Mouse (Mus musculus): ENCODE data around the gene Ankrd13a. TPM values are rescaled to one million over a fixed set of nuclear protein-coding genes. Genes with fewer than 3 reads are reported as not detected.

Ankrd13a gene
- polyA plus RNA-seq, 1 experiment from 2014 or later: 71.9 TPM

DNA sequence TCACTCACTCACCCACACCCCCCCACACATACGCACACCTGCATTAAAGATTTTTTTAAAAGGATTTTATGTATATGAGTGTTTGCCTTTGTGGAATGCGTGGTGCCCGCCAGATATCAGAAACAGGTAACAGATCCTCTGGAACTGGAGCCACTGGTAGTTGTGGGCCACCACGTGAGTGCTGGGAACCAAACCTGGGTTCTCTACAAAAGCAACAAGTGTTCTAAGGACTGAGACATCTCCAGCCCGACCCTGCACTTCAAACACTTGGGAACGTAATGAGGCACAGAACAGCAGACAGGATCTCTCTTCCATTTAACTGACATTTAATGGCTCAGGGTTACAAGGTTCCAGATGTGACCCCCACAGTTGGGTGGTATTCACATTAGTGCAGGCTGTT, 33.4 kb downstream of the Ankrd13a start:
- Histone ChIP-seq H3K4me3 (ENCODE audit: low read depth, low read length) (no peak overlapping the region), H3K27ac (ENCODE audit: low read depth, low read length) (no peak overlapping the region), H3K9me3 (ENCODE audit: control insufficient read depth, low read length) (no peaks in the 10 kb centered on the region), H3K27me3 (ENCODE audit: control insufficient read depth, insufficient read depth, low read length) (no peaks in the 10 kb centered on the region), H3K36me3 (ENCODE audit: control insufficient read depth, insufficient read depth, low read length) (peaks cover 17% of the 10 kb centered on the region), H3K4me2 (no peak overlapping the region), H3K4me1 (ENCODE audit: control insufficient read depth, insufficient read depth, low read length) (peaks cover 5% of the 10 kb centered on the region; the same call in 1 of the 2 replicates), H3K9ac (ENCODE audit: low read length) (no peak overlapping the region)
- ATAC-seq (ENCODE audit: low FRiP score) (no peak), DNase-seq (ENCODE audit: low spot score, missing footprints) (peak; percentile 69)
- 72% methylated on average over 6 of the region's 6 CpGs for WGBS

DNA sequence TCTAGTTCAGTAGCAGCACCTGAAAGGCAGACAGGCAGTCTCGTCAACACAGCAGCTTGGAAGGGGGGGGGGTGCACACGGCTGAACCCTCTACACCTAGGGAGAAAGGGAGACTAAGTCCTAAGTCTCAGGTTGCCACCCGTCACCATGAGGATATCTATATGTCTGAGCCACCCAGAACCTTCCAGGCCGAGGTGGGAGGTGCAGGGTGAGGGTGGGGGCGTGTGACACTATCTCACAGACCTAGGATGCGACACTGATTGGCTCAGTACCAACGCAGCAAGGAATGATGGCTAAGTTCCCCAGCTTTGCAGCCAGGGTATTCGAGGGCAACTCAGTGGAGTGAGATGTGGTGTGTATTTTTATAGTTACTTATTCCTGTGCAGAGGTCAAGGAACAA, 33.9 kb downstream of the Ankrd13a start:
- Histone ChIP-seq H3K4me2 (no peak overlapping the region), H3K9me3 (ENCODE audit: control insufficient read depth, low read length) (no peaks in the 10 kb centered on the region), H3K4me3 (ENCODE audit: low read depth, low read length) (no peak overlapping the region), H3K9ac (ENCODE audit: low read length) (no peak overlapping the region), H3K4me1 (ENCODE audit: control insufficient read depth, insufficient read depth, low read length) (peaks cover 6% of the 10 kb centered on the region; the same call in 1 of the 2 replicates), H3K27me3 (ENCODE audit: control insufficient read depth, insufficient read depth, low read length) (no peaks in the 10 kb centered on the region), H3K36me3 (ENCODE audit: control insufficient read depth, insufficient read depth, low read length) (peaks cover 14% of the 10 kb centered on the region), H3K27ac (ENCODE audit: low read depth, low read length) (no peak overlapping the region)
- WGBS: 79% methylated on average over 8 of the region's 8 CpGs
- ATAC-seq (ENCODE audit: low FRiP score) (no peak), DNase-seq (ENCODE audit: low spot score, missing footprints) (peak; percentile 78)

DNA sequence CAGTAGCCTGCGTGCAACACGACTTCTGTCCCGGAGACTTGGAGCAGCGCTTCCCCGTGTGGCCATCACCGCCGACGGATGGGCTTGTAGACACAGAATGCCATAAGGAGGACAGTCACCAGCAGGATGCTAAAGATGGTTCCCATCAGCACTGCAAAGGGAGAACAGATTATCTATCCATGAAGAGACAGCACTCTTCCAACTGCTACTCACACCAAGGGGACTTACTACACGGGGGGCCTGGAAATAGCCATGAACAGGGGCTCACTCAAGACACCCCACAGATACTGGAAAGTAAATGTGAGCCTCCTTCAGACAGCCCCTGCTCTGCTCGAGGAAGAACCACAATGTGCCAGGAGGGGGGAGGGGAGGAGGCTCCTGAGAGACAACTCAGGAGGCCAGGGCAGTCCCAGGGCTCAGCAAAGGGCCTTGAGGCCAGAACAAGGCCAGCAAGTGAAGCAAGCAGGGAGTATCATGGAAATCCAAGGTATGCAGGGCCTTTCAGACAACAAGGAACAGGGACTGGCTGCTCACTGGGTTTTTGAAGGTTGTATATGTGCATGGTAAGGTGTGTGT, 34.8 kb downstream of the Ankrd13a start:
- Histone ChIP-seq H3K9me3 (ENCODE audit: control insufficient read depth, low read length) (no peaks in the 10 kb centered on the region), H3K4me1 (ENCODE audit: control insufficient read depth, insufficient read depth, low read length) (peaks cover 6% of the 10 kb centered on the region; the same call in 1 of the 2 replicates), H3K4me2 (no peak overlapping the region), H3K27me3 (ENCODE audit: control insufficient read depth, insufficient read depth, low read length) (no peaks in the 10 kb centered on the region), H3K9ac (ENCODE audit: low read length) (no peak overlapping the region), H3K4me3 (ENCODE audit: low read depth, low read length) (no peak overlapping the region), H3K27ac (ENCODE audit: low read depth, low read length) (no peak overlapping the region), H3K36me3 (ENCODE audit: control insufficient read depth, insufficient read depth, low read length) (peaks cover 9% of the 10 kb centered on the region)
- no peak for ATAC-seq (ENCODE audit: low FRiP score)
- peak; percentile 83 for DNase-seq (ENCODE audit: low spot score, missing footprints)
- WGBS: 82% methylated on average over 10 of the region's 10 CpGs

DNA sequence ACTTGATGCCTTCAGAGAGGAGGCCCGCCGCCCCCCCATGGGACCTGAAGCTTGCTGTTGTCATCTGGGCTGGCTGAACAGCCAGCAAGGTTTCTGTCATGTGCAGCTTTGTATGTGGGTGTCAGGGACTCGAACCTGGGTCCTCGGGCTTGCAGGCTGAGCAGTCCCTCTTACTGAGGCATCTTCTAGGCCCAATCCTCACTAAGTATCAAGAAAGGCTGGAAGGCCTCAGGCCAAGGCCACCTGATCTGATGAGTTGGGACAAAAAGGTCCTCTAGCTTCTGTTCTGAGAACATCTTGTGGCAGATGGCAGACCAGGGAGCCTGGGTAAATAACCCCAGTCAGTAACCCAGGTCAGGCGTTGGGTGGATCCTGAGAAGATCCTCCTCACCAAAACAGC, 35.3 kb downstream of the Ankrd13a start:
- WGBS: 95% methylated on average over 5 of the region's 5 CpGs
- Histone ChIP-seq H3K27ac (ENCODE audit: low read depth, low read length) (no peak overlapping the region), H3K9me3 (ENCODE audit: control insufficient read depth, low read length) (no peaks in the 10 kb centered on the region), H3K36me3 (ENCODE audit: control insufficient read depth, insufficient read depth, low read length) (peaks cover 9% of the 10 kb centered on the region), H3K4me1 (ENCODE audit: control insufficient read depth, insufficient read depth, low read length) (peaks cover 6% of the 10 kb centered on the region; the same call in 1 of the 2 replicates), H3K4me2 (no peak overlapping the region), H3K27me3 (ENCODE audit: control insufficient read depth, insufficient read depth, low read length) (no peaks in the 10 kb centered on the region), H3K4me3 (ENCODE audit: low read depth, low read length) (no peak overlapping the region), H3K9ac (ENCODE audit: low read length) (no peak overlapping the region)
- ATAC-seq (ENCODE audit: low FRiP score) (no peak), DNase-seq (ENCODE audit: low spot score, missing footprints) (peak; percentile 72)

DNA sequence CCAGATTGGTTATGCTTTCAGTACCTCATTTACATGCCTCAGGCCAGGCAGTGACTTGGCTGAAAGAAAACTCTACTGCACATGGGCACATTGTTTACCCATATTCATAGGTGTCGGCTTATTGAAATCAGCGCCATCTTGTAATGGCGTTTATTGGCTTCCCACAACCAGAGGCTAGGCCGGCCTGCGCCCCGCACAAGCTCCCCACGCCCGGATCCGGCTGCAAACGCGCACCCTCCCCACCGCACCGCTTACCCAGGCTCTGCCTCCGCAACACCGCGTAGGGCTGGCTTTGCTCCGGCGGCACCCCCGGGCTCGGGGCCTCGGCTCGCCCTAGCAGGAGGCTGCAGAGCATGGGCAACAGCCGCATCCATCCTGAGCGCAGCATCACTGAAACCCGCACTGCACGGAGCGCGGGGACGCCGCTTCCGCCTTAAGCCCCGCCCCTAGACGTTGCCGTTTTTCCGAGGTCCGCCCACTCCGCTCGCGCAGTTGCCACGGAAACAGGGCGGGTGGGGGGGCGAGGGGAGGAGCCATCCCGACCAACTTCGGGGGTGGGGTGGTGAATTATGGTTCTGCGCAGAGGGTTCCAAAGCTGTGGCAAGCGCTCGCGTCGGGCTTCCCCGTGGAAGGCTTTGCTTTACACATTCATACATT, 39.2 kb downstream of the Ankrd13a start:
- peak overlapping the region; percentile 90 for H3K9ac ChIP-seq (ENCODE audit: low read length)
- H3K4me2 ChIP-seq: peak overlapping the region; percentile 49
- H3K4me1 ChIP-seq (ENCODE audit: control insufficient read depth, insufficient read depth, low read length): peaks cover 6% of the 10 kb centered on the region; the same call in 1 of the 2 replicates
- peak overlapping the region; percentile 86 for H3K27ac ChIP-seq (ENCODE audit: low read depth, low read length)
- peaks cover 5% of the 10 kb centered on the region; the same call in 1 of the 2 replicates for H3K36me3 ChIP-seq (ENCODE audit: control insufficient read depth, insufficient read depth, low read length)
- ATAC-seq (ENCODE audit: low FRiP score) (peak; percentile 97), DNase-seq (ENCODE audit: low spot score, missing footprints) (peak; percentile 98)
- H3K4me3 ChIP-seq (ENCODE audit: low read depth, low read length): peak overlapping the region; percentile 82
- WGBS: under 1% methylated on average over 49 of the region's 50 CpGs
- H3K27me3 ChIP-seq (ENCODE audit: control insufficient read depth, insufficient read depth, low read length): no peaks in the 10 kb centered on the region
- H3K9me3 ChIP-seq (ENCODE audit: control insufficient read depth, low read length): no peaks in the 10 kb centered on the region

DNA sequence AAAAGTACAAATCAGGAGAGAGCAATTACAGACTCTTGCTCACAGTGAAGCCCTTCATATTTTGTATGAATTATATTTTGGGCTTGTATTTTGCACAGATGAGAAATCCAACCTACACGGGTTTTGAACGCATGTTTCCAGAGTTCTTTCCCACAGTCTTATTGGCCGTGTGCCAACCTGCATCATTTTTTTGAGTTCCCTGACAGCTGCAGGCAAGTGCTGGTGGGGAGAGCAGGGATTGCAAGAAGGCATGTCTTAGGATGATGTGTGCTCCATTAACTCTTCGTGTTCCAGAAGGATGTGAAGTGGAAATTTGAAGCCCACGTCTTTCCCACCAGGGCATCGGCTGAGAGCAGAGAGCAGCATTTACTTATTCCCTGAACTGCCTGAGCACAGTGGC, 42.1 kb downstream of the Ankrd13a start:
- Histone ChIP-seq H3K27ac (ENCODE audit: low read depth, low read length) (no peak overlapping the region), H3K4me1 (ENCODE audit: control insufficient read depth, insufficient read depth, low read length) (peaks cover 6% of the 10 kb centered on the region; the same call in 1 of the 2 replicates), H3K4me2 (no peak overlapping the region), H3K36me3 (ENCODE audit: control insufficient read depth, insufficient read depth, low read length) (no peaks in the 10 kb centered on the region), H3K9ac (ENCODE audit: low read length) (no peak overlapping the region), H3K9me3 (ENCODE audit: control insufficient read depth, low read length) (peaks cover 1% of the 10 kb centered on the region; the same call in 1 of the 2 replicates), H3K4me3 (ENCODE audit: low read depth, low read length) (no peak overlapping the region), H3K27me3 (ENCODE audit: control insufficient read depth, insufficient read depth, low read length) (no peaks in the 10 kb centered on the region)
- no peak for DNase-seq (ENCODE audit: low spot score, missing footprints)
- ATAC-seq (ENCODE audit: low FRiP score): no peak
- 76% methylated on average over 6 of the region's 6 CpGs for WGBS

DNA sequence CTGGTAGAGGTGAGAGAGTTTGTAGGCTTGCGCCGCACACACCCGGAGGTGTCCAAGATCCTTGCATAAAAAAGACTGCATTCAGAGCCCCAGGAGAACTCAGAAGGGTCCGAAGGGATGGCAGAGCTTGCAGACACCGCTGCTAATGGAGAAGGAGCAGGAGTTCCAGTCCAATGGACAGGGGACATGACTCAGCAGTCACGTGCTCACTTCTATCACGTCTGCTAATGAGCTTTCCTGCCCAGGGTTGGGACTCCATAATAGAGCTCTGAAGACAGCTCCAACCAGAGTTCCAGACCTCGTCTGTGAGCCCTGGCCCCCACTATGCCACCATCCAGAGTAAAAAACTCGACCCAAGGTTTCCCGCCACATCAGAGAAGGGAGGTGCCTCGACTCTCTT, 43.6 kb downstream of the Ankrd13a start:
- no peak overlapping the region for H3K9ac ChIP-seq (ENCODE audit: low read length)
- ATAC-seq (ENCODE audit: low FRiP score) (no peak), DNase-seq (ENCODE audit: low spot score, missing footprints) (no peak)
- H3K9me3 ChIP-seq (ENCODE audit: control insufficient read depth, low read length): peaks cover 2% of the 10 kb centered on the region; the same call in 1 of the 2 replicates
- WGBS: 80% methylated on average over 10 of the region's 11 CpGs
- H3K36me3 ChIP-seq (ENCODE audit: control insufficient read depth, insufficient read depth, low read length): no peaks in the 10 kb centered on the region
- no peak overlapping the region for H3K27ac ChIP-seq (ENCODE audit: low read depth, low read length)
- no peak overlapping the region for H3K4me2 ChIP-seq
- H3K4me1 ChIP-seq (ENCODE audit: control insufficient read depth, insufficient read depth, low read length): no peaks in the 10 kb centered on the region
- no peaks in the 10 kb centered on the region for H3K27me3 ChIP-seq (ENCODE audit: control insufficient read depth, insufficient read depth, low read length)
- no peak overlapping the region for H3K4me3 ChIP-seq (ENCODE audit: low read depth, low read length)

DNA sequence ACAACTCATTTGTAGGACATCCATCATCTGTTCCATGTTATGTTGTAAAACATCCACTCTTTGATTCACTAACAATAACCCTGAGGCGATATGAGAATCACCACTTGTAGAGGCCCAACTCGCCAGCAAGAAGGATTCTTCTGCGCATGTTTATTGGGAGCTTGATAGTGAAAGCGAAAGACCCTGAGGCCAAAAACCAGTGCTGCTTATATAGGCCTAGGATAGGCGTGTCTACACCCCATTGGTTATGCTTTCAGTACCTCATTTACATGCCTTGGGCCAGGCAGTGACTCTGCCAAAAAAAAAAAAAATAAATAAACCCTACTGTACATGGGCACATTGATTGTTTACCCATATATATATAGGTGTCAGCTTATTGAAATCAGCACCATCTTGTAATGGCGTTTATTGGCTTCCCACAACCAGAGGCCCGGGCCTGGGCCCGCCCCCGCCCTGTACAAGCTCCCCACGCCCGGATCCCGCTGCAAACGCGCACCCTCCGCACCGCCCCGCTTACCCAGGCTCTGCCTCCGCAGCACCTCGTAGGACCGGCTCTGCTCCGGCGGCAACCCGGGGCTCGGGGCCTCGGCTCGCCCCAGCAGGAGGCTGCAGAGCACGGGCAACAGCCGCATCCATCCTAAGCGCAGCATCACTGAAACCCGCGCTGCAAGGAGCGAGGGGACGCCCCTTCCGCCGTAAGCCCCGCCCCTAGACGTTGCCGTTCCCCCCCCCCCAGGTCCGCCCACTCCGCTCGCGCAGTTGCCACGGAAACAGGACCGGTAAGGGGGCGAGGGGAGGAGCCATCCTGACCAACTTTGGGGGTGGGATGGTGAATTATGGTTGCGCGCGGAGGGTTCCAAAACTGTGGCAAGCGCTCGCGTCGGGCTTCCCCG, 48.6 kb downstream of the Ankrd13a start, which contains the start of gene 1500011B03Rik:
Gene 1500011B03Rik (minus strand): TSS at position 673 of the 893 bp plus-strand sequence.
- peak; percentile 99 for DNase-seq (ENCODE audit: low spot score, missing footprints)
- Histone ChIP-seq H3K4me3 (ENCODE audit: low read depth, low read length) (peak within 1 kb of the TSS; percentile 80), H3K9me3 (ENCODE audit: control insufficient read depth, low read length) (peaks cover 2% of the 10 kb centered on the region; the same call in 1 of the 2 replicates), H3K9ac (ENCODE audit: low read length) (peak within 1 kb of the TSS; percentile 77), H3K4me1 (ENCODE audit: control insufficient read depth, insufficient read depth, low read length) (no peaks in the 10 kb centered on the region), H3K4me2 (peak within 1 kb of the TSS; percentile 54), H3K27me3 (ENCODE audit: control insufficient read depth, insufficient read depth, low read length) (no peaks in the 10 kb centered on the region), H3K36me3 (ENCODE audit: control insufficient read depth, insufficient read depth, low read length) (no peaks in the 10 kb centered on the region), H3K27ac (ENCODE audit: low read depth, low read length) (peak within 1 kb of the TSS; percentile 48; the same call in 1 of the 2 replicates)
- 8% methylated on average over 53 of the region's 53 CpGs for WGBS
- ATAC-seq (ENCODE audit: low FRiP score): peak; percentile 90

Data from midbrain, embryonic 11.5 days (tissue).